ENCODE assay signal across 7 mouse cellular contexts in genomic region chr4:59439041-59439440, GRCm38 (mm10). TPM values are rescaled to one million over a fixed set of nuclear protein-coding genes. Genes with fewer than 3 reads are reported as not detected.
DNase-seq lines count a peak whose midpoint lies in the region; ATAC-seq and TF ChIP-seq lines count a peak whose summit lies in the region.

No protein-coding gene starts in this region.

- peaks cover 38% of the 10 kb centered on the region for H3K27me3 ChIP-seq in limb, embryonic 12.5 days
- H3K27me3 ChIP-seq in limb, embryonic 10.5 days (ENCODE audit: low read depth, poor library complexity, severe bottlenecking), result peaks cover 48% of the 10 kb centered on the region
- peaks cover 10% of the 10 kb centered on the region; the same call in 1 of the 2 replicates for H3K27me3 ChIP-seq in hindbrain, postnatal 0 days (ENCODE audit: insufficient read depth, low read length)
- peaks cover 19% of the 10 kb centered on the region for H3K27me3 ChIP-seq in midbrain, embryonic 16.5 days (ENCODE audit: control insufficient read depth, insufficient read depth, low read depth, low read length)

- no peak for DNase-seq in limb, embryonic 10.5 days (ENCODE audit: low spot score)
- no peak for DNase-seq in hindbrain, postnatal 0 days (ENCODE audit: low spot score)
- DNase-seq in gastrocnemius, postnatal 25 days, result no peak
- DNase-seq in right cerebral cortex, postnatal 4 days, result no peak

- TF ChIP-seq CTCF in hindbrain, postnatal 0 days (IDR thresholded peaks at IDR 0.05; ENCODE audit: low read depth), result no peak

- no peaks in the 10 kb centered on the region for H3K36me3 ChIP-seq in limb, embryonic 12.5 days
- H3K36me3 ChIP-seq in limb, embryonic 10.5 days, result no peaks in the 10 kb centered on the region
- no peaks in the 10 kb centered on the region for H3K36me3 ChIP-seq in hindbrain, postnatal 0 days (ENCODE audit: insufficient read depth, low read length)
- H3K36me3 ChIP-seq in midbrain, embryonic 16.5 days (ENCODE audit: control insufficient read depth, insufficient read depth, low read length), result no peaks in the 10 kb centered on the region

- peaks cover 6% of the 10 kb centered on the region; the same call in 1 of the 2 replicates for H3K4me1 ChIP-seq in limb, embryonic 12.5 days (replicated peaks)
- H3K4me1 ChIP-seq in limb, embryonic 10.5 days, result peaks cover 17% of the 10 kb centered on the region
- peaks cover 6% of the 10 kb centered on the region; the same call in 1 of the 2 replicates for H3K4me1 ChIP-seq in brown adipose tissue, adult 24 weeks (ENCODE audit: control insufficient read depth, insufficient read depth, insufficient read length, low read length)
- no peaks in the 10 kb centered on the region for H3K4me1 ChIP-seq in hindbrain, postnatal 0 days (ENCODE audit: insufficient read depth, low read length)
- H3K4me1 ChIP-seq in midbrain, embryonic 16.5 days (ENCODE audit: control insufficient read depth, insufficient read depth, low read length), result peaks cover 7% of the 10 kb centered on the region; the same call in 1 of the 2 replicates

- H3K27ac ChIP-seq in limb, embryonic 12.5 days, result no peak overlapping the region
- H3K27ac ChIP-seq in limb, embryonic 10.5 days, result no peak overlapping the region
- no peak overlapping the region for H3K27ac ChIP-seq in brown adipose tissue, adult 24 weeks (replicated peaks; ENCODE audit: low read depth, low read length)
- no peak overlapping the region for H3K27ac ChIP-seq in hindbrain, postnatal 0 days
- H3K27ac ChIP-seq in midbrain, embryonic 16.5 days (ENCODE audit: low read length), result no peak overlapping the region

- H3K9me3 ChIP-seq in limb, embryonic 12.5 days, result no peaks in the 10 kb centered on the region
- H3K9me3 ChIP-seq in limb, embryonic 10.5 days (replicated peaks), result no peaks in the 10 kb centered on the region
- peaks cover 3% of the 10 kb centered on the region; the same call in 1 of the 2 replicates for H3K9me3 ChIP-seq in hindbrain, postnatal 0 days (ENCODE audit: low read length)
- H3K9me3 ChIP-seq in midbrain, embryonic 16.5 days (replicated peaks; ENCODE audit: control insufficient read depth, low read length, poor library complexity, severe bottlenecking), result no peaks in the 10 kb centered on the region

- H3K4me2 ChIP-seq in limb, embryonic 12.5 days, result peak overlapping the region; percentile 100; the same call in 1 of the 2 replicates
- H3K4me2 ChIP-seq in hindbrain, postnatal 0 days (ENCODE audit: low read depth, low read length), result peak overlapping the region; percentile 99
- peak overlapping the region; percentile 99 for H3K4me2 ChIP-seq in midbrain, embryonic 16.5 days (ENCODE audit: low read length)

- H3K9ac ChIP-seq in limb, embryonic 12.5 days (replicated peaks), result no peak overlapping the region
- no peak overlapping the region for H3K9ac ChIP-seq in hindbrain, postnatal 0 days (replicated peaks; ENCODE audit: low read length)
- H3K9ac ChIP-seq in midbrain, embryonic 16.5 days (ENCODE audit: low read depth, low read length), result no peak overlapping the region

- WGBS in limb, embryonic 12.5 days, result 21% methylated on average over 5 of the region's 5 CpGs
- WGBS in limb, embryonic 10.5 days, result 25% methylated on average over 5 of the region's 5 CpGs
- 37% methylated on average over 5 of the region's 5 CpGs for WGBS in hindbrain, postnatal 0 days
- 30% methylated on average over 5 of the region's 5 CpGs for WGBS in midbrain, embryonic 16.5 days

- no peak for ATAC-seq in limb, embryonic 12.5 days (ENCODE audit: insufficient number of reproducible peaks, insufficient read depth, low FRiP score, low TSS enrichment, low read depth)
- ATAC-seq in hindbrain, postnatal 0 days, result no peak
- no peak for ATAC-seq in midbrain, embryonic 16.5 days

- H3K4me3 ChIP-seq in limb, embryonic 12.5 days (replicated peaks), result no peak overlapping the region
- H3K4me3 ChIP-seq in limb, embryonic 10.5 days, result no peak overlapping the region
- 0 out of 2 replicates have a peak overlapping the region, but pooled peaks have one; percentile 60 for H3K4me3 ChIP-seq in brown adipose tissue, adult 24 weeks (ENCODE audit: insufficient read depth, low read depth, low read length)
- no peak overlapping the region; the same call in 1 of the 2 replicates for H3K4me3 ChIP-seq in hindbrain, postnatal 0 days (ENCODE audit: low read length)
- no peak overlapping the region for H3K4me3 ChIP-seq in midbrain, embryonic 16.5 days (ENCODE audit: low read depth, low read length)

RNA-seq across cellular contexts. Expression of gene Susd1, which starts 0.6 kb away (rescaled TPM):
- polyA plus RNA-seq in limb, embryonic 12.5 days (2016; fragmentation: Nextera tagmentation; extraction: Ambion mirVana), result 1.2 and 1.8 TPM in 2 replicates
- 1.2 and 2.0 TPM in 2 replicates for polyA plus RNA-seq in limb, embryonic 10.5 days (2016; fragmentation: Nextera tagmentation; extraction: Ambion mirVana)
- polyA plus RNA-seq in brown adipose tissue, adult 24 weeks (2012; ENCODE audit: insufficient read depth, insufficient read length, missing spikeins), result 1.1 and 1.6 TPM in 2 replicates
- 9.4 and 10.8 TPM in 2 replicates for total RNA-seq in hindbrain, postnatal 0 days (2014; rRNA removed)
- 2.2 and 2.7 TPM in 2 replicates for polyA plus RNA-seq in hindbrain, postnatal 0 days (2015; fragmentation: Nextera tagmentation; extraction: Ambion mirVana)
- 1.4 and 2.2 TPM in 2 replicates for polyA plus RNA-seq in midbrain, embryonic 16.5 days (2015; fragmentation: Nextera tagmentation; extraction: Ambion mirVana)
- total RNA-seq in gastrocnemius, postnatal 25 days (2021), result under 1 TPM; 0.51 to 1.00 TPM
